Mouse (Mus musculus) spleen, adult 2 months (tissue): ENCODE data around the gene Lrmda. TPM values are rescaled to one million over a fixed set of nuclear protein-coding genes. Genes with fewer than 3 reads are reported as not detected.

Experiments
- DNase-seq, 2 experiments: peaks; one replicate each; pipeline versions ENCODE4 v3.0.0 to v3.0.0-alpha.2; 2012 to 2021; ENCODE audit warnings: low spot score in 2 of 2, low read depth in 1 of 2
- H3K27ac ChIP-seq: fragments of 200-500 bp; 2 replicates; pipeline ENCODE4 v1.5.1; 2012; ENCODE audit warnings: low read length, inconsistent platforms; ENCODE audit not compliant: insufficient read depth
- H3K27me3 ChIP-seq: fragments of 200-500 bp; 2 replicates; pipeline ENCODE4 v1.6.1; 2012; ENCODE audit warnings: mild to moderate bottlenecking, moderate library complexity, low read length, inconsistent platforms; ENCODE audit not compliant: control insufficient read depth, insufficient read depth
- H3K36me3 ChIP-seq: fragments of 200-500 bp; 2 replicates; pipeline ENCODE4 v1.6.1; 2012; ENCODE audit warnings: mild to moderate bottlenecking, low read length, inconsistent platforms; ENCODE audit not compliant: control insufficient read depth, insufficient read depth
- H3K4me1 ChIP-seq: fragments of 200-500 bp; 2 replicates; pipeline ENCODE4 v1.6.1; 2011; ENCODE audit warnings: inconsistent platforms; ENCODE audit not compliant: control insufficient read depth, insufficient read depth, insufficient read length
- H3K4me3 ChIP-seq: fragments of 200-500 bp; 2 replicates; pipeline ENCODE4 v1.5.1; 2011; ENCODE audit warnings: mild to moderate bottlenecking, inconsistent platforms; ENCODE audit not compliant: insufficient read depth, insufficient read length; ENCODE audit errors: extremely low read depth
- CTCF ChIP-seq: fragments of 200-500 bp; IDR thresholded peaks from 2 replicates; pipeline ENCODE4 v1.5.1; 2011; ENCODE audit warnings: mild to moderate bottlenecking, inconsistent platforms; ENCODE audit not compliant: insufficient read depth, insufficient read length, insufficient replicate concordance; ENCODE audit errors: extremely low read depth
- POLR2A ChIP-seq: fragments of 200-500 bp; IDR thresholded peaks from 2 replicates; pipeline ENCODE4 v1.6.1; 2011; ENCODE audit warnings: low read depth, low read length, inconsistent platforms
- WGBS: fragments of 180-500 bp; shearing (Covaris S2); methylation state at CpG from one replicate; pipeline ENCODE4 v1.1.7; 2018; 5-methylcytosine and 5-hydroxymethylcytosine counted together
- polyA plus RNA-seq: library from polyadenylated mRNA; depleted of rRNA; stranded (reverse); fragments of >200 nt; gene quantifications from 2 replicates; pipeline ENCODE4 v1.2.3, GENCODE M21; 2012

The Lrmda gene
- polyA plus RNA-seq, 1 experiment = 0.37 TPM

DNA sequence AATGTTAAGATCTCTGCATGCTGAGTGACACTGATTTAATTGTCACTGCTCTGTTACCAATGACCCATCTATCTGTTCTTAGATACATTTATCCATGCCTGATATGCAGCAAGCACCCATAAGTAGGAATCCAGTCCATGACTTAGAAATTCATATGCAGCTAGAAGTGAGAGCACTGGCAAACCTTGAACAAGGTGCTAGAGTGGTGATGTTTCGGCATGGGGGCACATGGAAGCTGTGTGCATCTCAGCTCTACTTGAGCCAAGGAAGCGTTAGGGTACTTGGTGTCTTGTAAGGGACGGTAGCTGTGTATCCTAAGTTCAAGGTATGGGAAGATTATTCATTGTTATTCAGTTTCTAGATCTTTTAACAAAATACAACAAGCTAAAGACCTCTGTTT lies 896.0 kb downstream of the Lrmda start:
- Histone ChIP-seq H3K4me3 (no peak overlapping the region), H3K27ac (no peak overlapping the region), H3K4me1 (no peaks in the 10 kb centered on the region), H3K36me3 (no peaks in the 10 kb centered on the region), H3K27me3 (no peaks in the 10 kb centered on the region)
- DNase-seq = no peak
- WGBS = 90% methylated on average over 3 of the region's 3 CpGs
- TF ChIP-seq POLR2A = no peak
- TF ChIP-seq CTCF = no peak

GRCm38 (mm10) chr14:22918499-22918898 lies 899.0 kb downstream of the Lrmda start:
- Histone ChIP-seq H3K4me3 (no peak overlapping the region), H3K27ac (no peak overlapping the region), H3K27me3 (no peaks in the 10 kb centered on the region), H3K36me3 (no peaks in the 10 kb centered on the region), H3K4me1 (no peaks in the 10 kb centered on the region)
- TF ChIP-seq POLR2A (no peak), CTCF (no peak)
- DNase-seq = no peak
- WGBS = 83% methylated on average over 3 of the region's 3 CpGs

- TF ChIP-seq POLR2A (no peak), CTCF (no peak)
- no peak overlapping the region for H3K4me3 ChIP-seq
- H3K36me3 ChIP-seq = no peaks in the 10 kb centered on the region
- no peaks in the 10 kb centered on the region for H3K4me1 ChIP-seq
- H3K27me3 ChIP-seq = no peaks in the 10 kb centered on the region
- no peak for DNase-seq
- 76% methylated on average over 2 of the region's 2 CpGs for WGBS
- H3K27ac ChIP-seq = no peak overlapping the region
These were observed 899.4 kb downstream of the Lrmda start for GRCm38 (mm10) chr14:22918931-22919330.

DNA sequence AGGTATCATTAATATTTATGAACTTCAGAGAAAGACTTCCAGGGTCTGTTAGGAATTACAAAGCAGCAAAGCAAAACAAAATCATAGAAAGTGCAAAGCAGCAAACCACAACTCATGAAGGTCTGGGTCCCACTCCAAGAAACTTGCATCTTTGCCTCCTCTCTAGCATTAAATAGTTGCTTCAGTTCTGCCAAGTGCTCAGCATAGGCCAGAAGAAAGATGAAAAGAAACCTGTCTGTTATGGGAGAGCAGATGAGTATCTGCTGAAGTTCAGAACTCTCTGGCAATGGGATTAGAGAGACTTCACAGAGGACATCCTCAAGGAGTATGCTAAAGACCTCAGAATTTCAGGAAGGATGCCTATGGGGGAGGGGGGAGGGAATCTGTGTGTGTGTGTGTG lies 901.6 kb downstream of the Lrmda start:
- Histone ChIP-seq H3K36me3 (no peaks in the 10 kb centered on the region), H3K4me1 (no peaks in the 10 kb centered on the region), H3K27me3 (no peaks in the 10 kb centered on the region), H3K27ac (no peak overlapping the region), H3K4me3 (no peak overlapping the region)
- no peak for DNase-seq
- TF ChIP-seq CTCF = no peak
- no peak for TF ChIP-seq POLR2A

DNA sequence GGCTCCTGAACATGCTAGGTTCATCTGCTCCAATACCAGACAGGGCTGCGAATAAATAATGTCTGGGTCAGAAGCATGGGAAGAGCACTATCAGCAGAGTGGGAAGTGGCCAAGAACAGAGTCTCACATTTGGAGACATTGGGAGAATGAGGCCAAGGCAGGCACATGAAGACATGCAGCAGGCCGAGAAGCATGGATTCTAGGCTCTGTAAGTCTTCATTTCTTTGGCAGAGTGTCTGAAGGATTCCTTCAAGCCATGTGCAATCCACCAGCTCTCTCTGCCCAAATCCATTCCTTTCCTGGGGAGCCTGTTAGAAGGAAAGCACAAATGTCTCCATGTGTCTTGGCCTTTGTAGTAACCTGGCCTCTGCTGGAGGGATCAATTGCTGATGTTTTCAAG lies 902.3 kb downstream of the Lrmda start:
- Histone ChIP-seq H3K27ac (no peak overlapping the region), H3K4me3 (no peak overlapping the region), H3K27me3 (no peaks in the 10 kb centered on the region), H3K36me3 (no peaks in the 10 kb centered on the region), H3K4me1 (no peaks in the 10 kb centered on the region)
- no peak for TF ChIP-seq POLR2A
- TF ChIP-seq CTCF = no peak
- DNase-seq = no peak
- 90% methylated on average over 2 of the region's 2 CpGs for WGBS

- Histone ChIP-seq H3K4me1 (no peaks in the 10 kb centered on the region), H3K27me3 (no peaks in the 10 kb centered on the region), H3K4me3 (no peak overlapping the region), H3K36me3 (no peaks in the 10 kb centered on the region), H3K27ac (no peak overlapping the region)
- TF ChIP-seq CTCF = no peak
- TF ChIP-seq POLR2A = no peak
- no peak for DNase-seq
- WGBS = 85% methylated on average over 4 of the region's 4 CpGs
These were observed 903.1 kb downstream of the Lrmda start for GRCm38 (mm10) chr14:22922571-22922970.

- WGBS = 47% methylated on average over 2 of the region's 2 CpGs
- no peaks in the 10 kb centered on the region for H3K36me3 ChIP-seq
- DNase-seq = no peak
- no peak overlapping the region for H3K27ac ChIP-seq
- no peaks in the 10 kb centered on the region for H3K4me1 ChIP-seq
- TF ChIP-seq POLR2A = no peak
- TF ChIP-seq CTCF = no peak
- no peak overlapping the region for H3K4me3 ChIP-seq
- H3K27me3 ChIP-seq = no peaks in the 10 kb centered on the region
These were observed 903.7 kb downstream of the Lrmda start for GRCm38 (mm10) chr14:22923251-22923650.

GRCm38 (mm10) chr14:22928263-22928662 lies 908.8 kb downstream of the Lrmda start:
- H3K36me3 ChIP-seq = no peaks in the 10 kb centered on the region
- no peak for DNase-seq
- H3K27me3 ChIP-seq = no peaks in the 10 kb centered on the region
- no peak overlapping the region for H3K27ac ChIP-seq
- WGBS = 85% methylated on average over 2 of the region's 2 CpGs
- H3K4me3 ChIP-seq = no peak overlapping the region
- no peak for TF ChIP-seq POLR2A
- no peak for TF ChIP-seq CTCF
- H3K4me1 ChIP-seq = no peaks in the 10 kb centered on the region
